Mouse (Mus musculus) duodenum, adult 2 months (tissue): ENCODE measurements around the gene Krtap21-1. TPM values are rescaled to one million over a fixed set of nuclear protein-coding genes. Genes with fewer than 3 reads are reported as not detected.

Source experiments
- polyA plus RNA-seq: library from polyadenylated mRNA; depleted of rRNA; stranded (reverse); fragments of >200 nt; gene quantifications from 2 replicates; pipeline ENCODE4 v1.2.3, GENCODE M21; 2012; ENCODE audit warnings: low replicate concordance; rRNA removed

Gene Krtap21-1
- polyA plus RNA-seq: not detected in 2 replicates

DNA sequence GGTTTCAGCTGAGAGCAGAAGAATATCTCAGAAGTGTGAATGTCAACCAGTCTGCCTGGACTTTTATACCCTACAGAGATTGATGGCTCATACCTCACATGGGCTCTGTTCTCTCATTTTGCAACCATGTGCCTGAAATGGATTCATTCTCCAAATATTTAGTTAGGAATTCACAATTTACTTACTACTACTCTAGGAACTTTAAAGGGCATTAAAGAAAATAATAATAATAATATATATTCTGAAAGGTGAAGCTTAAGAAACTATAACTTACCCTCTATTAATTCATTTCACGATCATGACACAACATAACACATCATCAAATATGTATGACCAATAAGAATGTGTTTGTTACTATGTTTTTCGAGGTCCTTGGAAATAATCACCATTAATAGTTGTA lies at the start of gene Krtap21-1:
Gene Krtap21-1 (minus strand): TSS at position 101 of the 400 bp plus-strand sequence.

DNA sequence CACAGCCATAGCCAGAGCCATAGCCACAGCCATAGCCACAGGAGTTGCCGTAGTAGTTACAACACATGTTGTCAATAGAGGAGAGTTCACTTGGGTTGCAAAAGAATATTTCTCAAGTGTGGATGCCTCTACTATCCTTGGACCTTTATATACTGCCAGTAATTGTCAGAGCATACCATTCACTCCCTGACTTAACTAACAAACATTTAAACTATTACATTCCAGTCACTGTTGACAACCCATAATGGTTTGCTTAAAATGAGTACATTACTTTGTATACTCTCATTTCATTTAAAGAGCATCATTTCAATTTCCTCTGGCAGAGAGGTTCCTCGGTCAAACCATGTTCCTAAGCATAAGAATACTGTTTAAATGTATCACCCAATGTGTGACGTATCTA lies 16.3 kb upstream of the Krtap21-1 start, which contains the start of gene Krtap6-2:
Gene Krtap6-2 (minus strand): TSS at position 101 of the 400 bp plus-strand sequence.

Other genes starting within 250 kb of the Krtap21-1 start
- not detected in 2 replicates for gene Gm9789, start 245.9 kb downstream of the Krtap21-1 start, polyA plus RNA-seq
- not detected in 2 replicates for gene Gm7735, start 234.4 kb downstream of the Krtap21-1 start, polyA plus RNA-seq
- gene 1110057P08Rik, start 229.1 kb downstream of the Krtap21-1 start, polyA plus RNA-seq: not detected in 2 replicates
- gene Krtap20-2, start 198.0 kb downstream of the Krtap21-1 start, polyA plus RNA-seq: not detected in 2 replicates
- not detected in 2 replicates for gene Krtap6-2, start 16.2 kb upstream of the Krtap21-1 start, polyA plus RNA-seq
- gene Krtap8-1, start 84.1 kb upstream of the Krtap21-1 start, polyA plus RNA-seq: not detected in 2 replicates
- not detected in 2 replicates for gene Krtap7-1, start 104.5 kb upstream of the Krtap21-1 start, polyA plus RNA-seq
- not detected in 2 replicates for gene Krtap11-1, start 167.3 kb upstream of the Krtap21-1 start, polyA plus RNA-seq